Mouse (Mus musculus) MEL (cell line): ENCODE results near the gene Pde3b.

ENCODE experiments used
- CTCF ChIP-seq, 3 experiments: IDR thresholded peaks in 2 of 3; conservative IDR thresholded peaks in 1 of 3; 2 replicates each; pipeline ENCODE4 v1.5.1; 2011 to 2012; ENCODE audit warnings: low read length in 3 of 3, low read depth in 2 of 3, mild to moderate bottlenecking in 2 of 3, improper control_type of control experiment in 1 of 3, inconsistent platforms in 1 of 3, mixed read lengths in 1 of 3, moderate library complexity in 1 of 3; ENCODE audit not compliant: control insufficient read depth in 1 of 3, insufficient read depth in 1 of 3, poor library complexity in 1 of 3, severe bottlenecking in 1 of 3
- E2F4 ChIP-seq: IDR thresholded peaks from 2 replicates; pipeline ENCODE4 v1.6.1; 2011; ENCODE audit warnings: low read depth, low read length, improper control_type of control experiment, borderline replicate concordance
- HCFC1 ChIP-seq: IDR thresholded peaks from 2 replicates; pipeline ENCODE4 v1.6.1; 2012; ENCODE audit warnings: low read depth, mild to moderate bottlenecking, inconsistent platforms, low read length, improper control_type of control experiment, moderate library complexity
- MEF2A ChIP-seq: IDR thresholded peaks from 2 replicates; pipeline ENCODE4 v1.6.1; 2014; ENCODE audit warnings: low read depth, mild to moderate bottlenecking, inconsistent platforms, low read length, improper control_type of control experiment; ENCODE audit not compliant: poor library complexity, insufficient replicate concordance, severe bottlenecking; ENCODE audit errors: extremely low read depth
- POLR2A ChIP-seq, 2 experiments: IDR thresholded peaks; 2 replicates each; pipeline ENCODE4 v1.6.1; 2011 to 2012; ENCODE audit warnings: low read length in 2 of 2, mild to moderate bottlenecking in 2 of 2, control low read depth in 1 of 2, improper control_type of control experiment in 1 of 2, low read depth in 1 of 2, moderate library complexity in 1 of 2; ENCODE audit not compliant: control insufficient read depth in 1 of 2, insufficient read depth in 1 of 2, poor library complexity in 1 of 2
- POLR2AphosphoS5 ChIP-seq: IDR thresholded peaks from 2 replicates; pipeline ENCODE4 v1.6.1; 2012; ENCODE audit warnings: low read depth, borderline replicate concordance, mild to moderate bottlenecking, inconsistent platforms, low read length, moderate library complexity, mixed read lengths
- RAD21 ChIP-seq: IDR thresholded peaks from 2 replicates; pipeline ENCODE4 v1.6.1; 2011; ENCODE audit warnings: mild to moderate bottlenecking, low read depth, low read length, improper control_type of control experiment
- USF2 ChIP-seq, 2 experiments: IDR thresholded peaks; 2 replicates each; pipeline ENCODE4 v1.6.1; 2011 to 2012; ENCODE audit warnings: improper control_type of control experiment in 2 of 2, low read length in 2 of 2, borderline replicate concordance in 1 of 2, inconsistent platforms in 1 of 2, low read depth in 1 of 2, mild to moderate bottlenecking in 1 of 2; ENCODE audit not compliant: insufficient read depth in 1 of 2

DNA sequence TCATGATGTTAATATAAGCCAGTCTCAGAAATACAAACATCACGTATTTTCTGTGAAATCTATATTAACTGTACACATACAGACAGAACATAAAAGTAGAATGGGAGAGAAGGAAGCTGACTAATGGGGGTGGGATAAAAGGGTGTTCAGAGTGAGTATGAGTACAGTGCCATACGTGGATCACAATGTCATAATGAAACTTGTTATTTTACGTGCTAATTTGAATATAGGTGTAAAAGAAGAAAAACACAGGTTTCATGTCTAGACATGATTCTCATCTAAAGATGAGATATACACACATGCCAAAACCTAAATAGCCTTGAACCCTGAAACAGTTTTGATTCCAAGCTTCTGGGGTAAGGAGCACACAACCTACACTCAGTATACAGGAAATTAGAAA, 51.3 kb downstream of the Pde3b start:
- no peak for TF ChIP-seq E2F4
- no peak for TF ChIP-seq POLR2AphosphoS5
- TF ChIP-seq HCFC1, result no peak
- TF ChIP-seq POLR2A (IDR thresholded peaks at IDR 0.05; ENCODE audit: control insufficient read depth in 1 of 2, insufficient read depth in 1 of 2, low read depth in 1 of 2, low read length in 2 of 2, poor library complexity in 1 of 2), result no peak
- TF ChIP-seq CTCF (IDR thresholded peaks at IDR 0.05 in 2 of 3, conservative IDR thresholded peaks at IDR 0.05 in 1 of 3; ENCODE audit: control insufficient read depth in 1 of 3, insufficient read depth in 1 of 3, low read depth in 2 of 3, low read length in 3 of 3, poor library complexity in 1 of 3, severe bottlenecking in 1 of 3), result no peak
- TF ChIP-seq RAD21, result no peak
- no peak for TF ChIP-seq MEF2A
- TF ChIP-seq USF2 (IDR thresholded peaks at IDR 0.05; ENCODE audit: borderline replicate concordance in 1 of 2, insufficient read depth in 1 of 2, low read depth in 1 of 2, low read length in 2 of 2), result no peak
